Mouse (Mus musculus) liver, embryonic 15.5 days (tissue): ENCODE results near the gene Gmds. TPM values are rescaled to one million over a fixed set of nuclear protein-coding genes. Genes with fewer than 3 reads are reported as not detected.

Experiments used
- ATAC-seq: fragments of 200-750 bp; cut with Nextera tagmentation; 2 replicates; pipeline ENCODE4 v1.8.0; 2017; ENCODE audit warnings: moderate number of reproducible peaks, mild to moderate bottlenecking, moderate library complexity; ENCODE audit not compliant: insufficient read depth
- H3K27ac ChIP-seq: fragments of 300-500 bp; sonication (generic); replicated peaks from 2 replicates; pipeline ENCODE4 v1.5.1; 2015; ENCODE audit warnings: mild to moderate bottlenecking, inconsistent platforms
- H3K27me3 ChIP-seq: fragments of 300-500 bp; sonication (generic); 2 replicates; pipeline ENCODE4 v1.6.1; 2015; ENCODE audit warnings: mild to moderate bottlenecking, inconsistent platforms
- H3K36me3 ChIP-seq: fragments of 300-500 bp; sonication (generic); replicated peaks from 2 replicates; pipeline ENCODE4 v1.6.1; 2015; ENCODE audit warnings: moderate library complexity, mild to moderate bottlenecking, inconsistent platforms
- H3K4me1 ChIP-seq: fragments of 300-500 bp; sonication (generic); replicated peaks from 2 replicates; pipeline ENCODE4 v1.6.1; 2015; ENCODE audit warnings: inconsistent platforms
- H3K4me2 ChIP-seq: fragments of 300-500 bp; sonication (generic); 2 replicates; pipeline ENCODE4 v1.6.1; 2015; ENCODE audit warnings: moderate library complexity, mild to moderate bottlenecking, inconsistent platforms
- H3K4me3 ChIP-seq: fragments of 300-500 bp; sonication (generic); replicated peaks from 2 replicates; pipeline ENCODE4 v1.5.1; 2015; ENCODE audit warnings: mild to moderate bottlenecking, inconsistent platforms
- H3K9ac ChIP-seq: fragments of 300-500 bp; sonication (generic); 2 replicates; pipeline ENCODE4 v1.6.1; 2015; ENCODE audit warnings: moderate library complexity, mild to moderate bottlenecking, inconsistent platforms
- H3K9me3 ChIP-seq: fragments of 300-500 bp; sonication (generic); replicated peaks from 2 replicates; pipeline ENCODE4 v1.6.1; 2016; ENCODE audit warnings: inconsistent platforms
- WGBS: fragments of 180-500 bp; shearing (Covaris S2); methylation state at CpG from one replicate; pipeline ENCODE4 v1.1.7; 2015; ENCODE audit warnings: mixed read lengths; ENCODE audit not compliant: insufficient replicate concordance; 5-methylcytosine and 5-hydroxymethylcytosine counted together
- polyA plus RNA-seq: library from polyadenylated mRNA; unstranded; fragments of >200 nt; fragmentation: Nextera tagmentation; extraction: Ambion mirVana; gene quantifications from 2 replicates; pipeline ENCODE4 v1.2.1, GENCODE M21; 2015

Gene Gmds
- polyA plus RNA-seq, 1 experiment from 2014 or later, result 7.0 TPM

DNA sequence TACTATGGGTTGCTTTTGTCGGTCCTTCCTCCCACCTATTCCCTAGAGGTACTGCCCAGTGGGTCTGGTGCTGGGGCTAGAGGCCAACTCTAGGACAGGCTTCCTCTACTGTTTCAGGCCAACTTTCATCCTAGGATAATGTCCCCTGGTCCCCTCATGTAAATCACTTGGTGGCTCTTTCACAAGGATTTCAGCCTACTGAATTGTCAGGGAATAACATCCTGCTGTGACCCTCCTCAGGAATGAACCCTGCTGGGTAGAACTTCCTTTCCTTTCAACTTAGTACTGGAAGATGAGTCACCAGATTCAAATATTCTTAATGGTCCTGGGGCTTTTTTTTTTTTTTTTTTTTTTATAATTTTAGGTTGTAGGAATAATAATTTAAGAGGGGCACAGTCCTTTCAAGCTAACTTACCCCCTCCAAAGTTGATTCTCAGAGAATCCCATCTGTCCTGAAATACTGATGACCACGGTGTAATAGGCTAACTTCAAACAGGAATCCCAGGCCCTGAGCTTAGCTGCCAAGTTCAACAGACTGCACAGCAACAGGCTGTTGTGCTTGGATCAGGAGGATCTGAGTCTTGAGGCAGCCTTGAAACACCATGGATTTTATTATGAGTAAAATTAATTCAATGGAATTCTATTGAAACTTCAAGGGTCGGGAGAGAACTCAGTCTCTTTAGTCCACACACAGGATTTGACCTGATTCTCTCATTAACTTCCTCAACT lies 363.6 kb downstream of the Gmds start:
- Histone ChIP-seq H3K4me2 (no peak overlapping the region), H3K9ac (no peak overlapping the region), H3K9me3 (no peaks in the 10 kb centered on the region), H3K27ac (no peak overlapping the region), H3K4me1 (no peaks in the 10 kb centered on the region), H3K27me3 (no peaks in the 10 kb centered on the region), H3K4me3 (no peak overlapping the region), H3K36me3 (no peaks in the 10 kb centered on the region)
- no peak for ATAC-seq
- 47% methylated on average over 3 of the region's 3 CpGs for WGBS

DNA sequence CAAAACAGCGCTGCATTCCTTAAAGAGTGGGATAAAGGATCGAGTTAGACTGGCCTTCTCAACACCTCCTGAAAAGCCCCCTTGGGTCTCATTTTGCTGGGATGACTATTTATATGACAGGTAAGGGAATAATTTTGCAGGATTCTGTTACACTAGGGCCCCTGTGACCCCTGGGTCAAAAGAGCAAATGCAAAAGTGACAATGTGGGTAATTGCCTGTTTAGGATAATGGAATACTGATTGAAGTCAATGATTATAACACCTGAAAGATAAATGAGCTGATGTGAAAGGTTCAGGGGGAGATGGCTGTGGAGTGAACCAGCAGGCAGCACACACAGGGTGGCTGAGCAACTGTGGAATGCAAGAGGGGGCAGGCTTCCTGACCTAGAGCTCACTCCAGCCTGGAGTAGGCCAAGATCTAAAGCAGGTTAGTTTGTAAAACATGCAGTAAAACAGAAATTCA lies 367.5 kb downstream of the Gmds start:
- Histone ChIP-seq H3K36me3 (no peaks in the 10 kb centered on the region), H3K9ac (no peak overlapping the region), H3K4me1 (no peaks in the 10 kb centered on the region), H3K9me3 (no peaks in the 10 kb centered on the region), H3K27me3 (no peaks in the 10 kb centered on the region), H3K4me3 (no peak overlapping the region), H3K27ac (no peak overlapping the region), H3K4me2 (no peak overlapping the region)
- WGBS, result 67% methylated on average over 2 of the region's 2 CpGs
- no peak for ATAC-seq

DNA sequence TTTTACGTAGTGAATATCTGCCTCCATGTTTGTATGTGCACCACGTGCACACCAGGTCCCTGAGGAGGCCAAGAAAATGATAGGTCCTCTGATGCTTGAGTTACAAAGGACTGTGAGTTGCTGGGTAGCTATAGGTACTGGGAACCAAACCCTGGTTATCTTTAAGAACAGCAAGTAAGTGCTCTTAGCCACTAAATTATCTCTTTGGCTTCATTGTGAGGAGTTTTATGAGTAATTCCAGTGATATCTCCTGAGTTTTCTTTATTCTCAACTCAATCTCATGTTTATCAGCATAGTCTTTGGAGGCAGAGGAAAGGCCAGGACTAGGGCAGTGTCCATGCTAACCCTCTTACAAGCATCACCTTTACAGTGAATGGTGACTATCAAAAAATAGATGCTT lies 370.3 kb downstream of the Gmds start:
- Histone ChIP-seq H3K27ac (no peak overlapping the region), H3K4me3 (no peak overlapping the region), H3K27me3 (no peaks in the 10 kb centered on the region), H3K9ac (no peak overlapping the region), H3K36me3 (no peaks in the 10 kb centered on the region), H3K9me3 (no peaks in the 10 kb centered on the region), H3K4me1 (no peaks in the 10 kb centered on the region), H3K4me2 (no peak overlapping the region)
- WGBS, result 54% methylated on average over 2 of the region's 2 CpGs
- ATAC-seq, result no peak

DNA sequence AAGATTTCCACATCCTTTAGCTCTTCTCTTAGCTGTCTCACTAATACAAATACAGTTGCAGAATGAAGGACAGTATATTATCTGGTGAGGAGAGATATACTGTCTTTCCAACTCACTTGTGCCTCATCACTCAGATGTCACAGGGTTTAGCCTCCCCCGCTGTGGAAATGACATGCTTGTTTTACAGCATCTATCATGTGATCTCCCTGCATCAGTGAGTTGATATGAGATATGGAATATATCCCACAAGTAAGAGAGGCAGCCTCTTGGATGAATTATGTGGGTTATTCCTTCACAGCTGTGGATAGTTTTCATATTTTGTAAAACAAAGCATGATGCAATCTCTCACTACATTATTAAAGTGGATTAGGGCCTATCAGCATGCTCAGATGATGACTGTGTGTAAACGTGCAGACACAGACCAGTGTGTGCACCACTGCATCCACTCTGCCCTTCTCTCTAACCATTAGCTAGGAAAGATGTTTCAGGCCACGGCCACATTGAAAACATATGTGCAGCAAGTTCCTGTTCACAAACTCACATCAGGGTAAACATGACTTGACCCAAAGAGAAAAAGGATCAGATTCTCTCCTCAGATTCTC lies 371.5 kb downstream of the Gmds start:
- WGBS, result 55% methylated on average over 3 of the region's 3 CpGs
- Histone ChIP-seq H3K9ac (no peak overlapping the region), H3K27ac (no peak overlapping the region), H3K9me3 (no peaks in the 10 kb centered on the region), H3K4me2 (no peak overlapping the region), H3K27me3 (no peaks in the 10 kb centered on the region), H3K4me1 (no peaks in the 10 kb centered on the region), H3K4me3 (no peak overlapping the region), H3K36me3 (no peaks in the 10 kb centered on the region)
- ATAC-seq, result no peak

DNA sequence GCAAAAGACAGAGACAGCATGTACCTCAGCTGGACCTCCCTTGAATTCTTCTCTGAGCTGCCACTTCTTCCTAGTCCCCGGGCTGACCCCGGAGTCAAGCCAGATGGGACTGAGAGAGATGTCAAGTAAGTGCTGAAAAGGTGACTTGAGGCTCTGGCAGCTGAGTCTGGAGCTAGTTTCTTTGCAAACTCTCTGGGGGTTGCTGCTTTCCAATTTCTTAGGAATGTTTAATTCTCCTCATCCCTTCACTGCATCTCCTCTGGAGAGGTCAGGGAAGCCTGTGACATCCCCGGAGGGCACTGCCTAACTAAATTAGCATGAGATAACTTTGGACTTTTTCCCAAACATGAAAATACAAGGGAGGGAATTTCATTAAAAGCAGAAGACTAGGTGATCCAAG lies 378.0 kb downstream of the Gmds start:
- no peaks in the 10 kb centered on the region for H3K4me1 ChIP-seq
- 54% methylated on average over 3 of the region's 3 CpGs for WGBS
- ATAC-seq, result no peak
- no peak overlapping the region for H3K4me2 ChIP-seq
- no peaks in the 10 kb centered on the region for H3K9me3 ChIP-seq
- H3K27me3 ChIP-seq, result no peaks in the 10 kb centered on the region
- no peak overlapping the region for H3K9ac ChIP-seq
- H3K27ac ChIP-seq, result no peak overlapping the region
- H3K36me3 ChIP-seq, result no peaks in the 10 kb centered on the region
- no peak overlapping the region for H3K4me3 ChIP-seq

DNA sequence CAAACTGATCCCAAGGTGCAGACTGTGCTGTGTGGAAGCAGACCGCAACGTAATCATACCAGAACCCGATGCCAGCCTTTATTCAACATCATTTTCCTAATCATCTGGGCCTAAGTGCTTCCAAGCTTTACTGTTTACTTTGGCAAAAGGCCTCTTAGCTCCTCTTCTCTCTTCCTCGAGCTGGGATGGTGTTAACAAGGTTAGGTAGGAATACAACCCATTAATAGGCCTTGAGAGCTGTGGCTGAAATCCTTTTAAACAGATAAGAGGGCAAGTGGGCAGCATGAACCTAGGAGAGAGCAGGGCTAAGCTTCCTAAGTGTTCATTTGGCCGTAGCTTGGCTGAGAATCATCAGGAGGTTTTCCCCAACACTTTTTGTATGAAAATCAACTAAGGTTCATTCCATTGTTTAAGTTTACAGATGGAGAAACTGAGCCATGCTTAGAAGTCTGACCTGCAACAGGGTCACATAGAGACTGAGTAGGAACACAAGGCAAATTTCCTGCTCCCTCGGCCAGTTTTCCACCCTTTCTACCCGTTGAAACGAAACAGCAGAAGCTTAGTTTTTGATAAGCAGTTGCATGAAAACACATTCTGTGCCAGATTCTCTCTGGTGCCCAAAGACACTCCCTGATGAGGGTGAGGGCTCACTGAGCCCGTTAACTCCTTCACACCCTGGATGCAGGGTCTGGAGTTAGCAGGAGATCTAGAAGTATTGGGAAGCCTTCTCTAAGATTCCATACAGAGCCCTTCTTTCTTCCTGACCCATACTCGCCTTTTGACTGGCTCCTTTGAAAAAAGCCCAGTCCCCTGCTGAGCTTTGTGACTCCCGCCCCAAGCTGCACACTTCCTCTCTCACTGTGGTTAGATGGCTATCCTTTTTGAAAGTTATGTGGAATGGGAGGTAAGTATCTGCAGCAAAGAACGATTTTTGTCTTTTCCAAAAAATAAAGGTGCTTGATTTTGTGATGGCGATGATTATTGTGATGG lies 379.9 kb downstream of the Gmds start:
- no peak overlapping the region for H3K4me2 ChIP-seq
- H3K4me1 ChIP-seq, result no peaks in the 10 kb centered on the region
- no peaks in the 10 kb centered on the region for H3K27me3 ChIP-seq
- no peak for ATAC-seq
- H3K36me3 ChIP-seq, result no peaks in the 10 kb centered on the region
- no peak overlapping the region for H3K27ac ChIP-seq
- no peak overlapping the region for H3K9ac ChIP-seq
- no peak overlapping the region for H3K4me3 ChIP-seq
- H3K9me3 ChIP-seq, result no peaks in the 10 kb centered on the region
- WGBS, result 45% methylated on average over 13 of the region's 13 CpGs

DNA sequence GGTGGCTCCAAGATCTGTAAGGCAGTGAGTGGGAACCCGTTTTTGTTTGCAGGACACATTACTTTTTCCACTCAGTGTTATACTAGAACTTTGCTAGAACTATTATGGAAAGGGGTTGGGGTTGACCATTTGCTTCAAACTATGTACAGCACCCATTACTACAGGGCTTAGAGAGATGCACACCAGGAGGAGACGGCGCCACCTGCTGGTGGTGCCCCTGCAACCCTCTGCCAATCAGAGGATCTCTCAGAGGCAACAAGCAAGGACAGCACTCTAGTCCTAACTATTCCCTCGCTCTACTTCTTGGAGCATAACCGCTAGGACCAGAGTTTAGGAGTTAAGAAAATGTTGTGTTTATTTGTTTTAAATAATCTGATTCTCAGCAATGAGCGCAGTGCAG lies 382.0 kb downstream of the Gmds start:
- Histone ChIP-seq H3K9me3 (no peaks in the 10 kb centered on the region), H3K4me3 (no peak overlapping the region), H3K4me1 (no peaks in the 10 kb centered on the region), H3K36me3 (no peaks in the 10 kb centered on the region), H3K27ac (no peak overlapping the region), H3K4me2 (no peak overlapping the region), H3K9ac (no peak overlapping the region), H3K27me3 (no peaks in the 10 kb centered on the region)
- 47% methylated on average over 6 of the region's 6 CpGs for WGBS
- no peak for ATAC-seq

DNA sequence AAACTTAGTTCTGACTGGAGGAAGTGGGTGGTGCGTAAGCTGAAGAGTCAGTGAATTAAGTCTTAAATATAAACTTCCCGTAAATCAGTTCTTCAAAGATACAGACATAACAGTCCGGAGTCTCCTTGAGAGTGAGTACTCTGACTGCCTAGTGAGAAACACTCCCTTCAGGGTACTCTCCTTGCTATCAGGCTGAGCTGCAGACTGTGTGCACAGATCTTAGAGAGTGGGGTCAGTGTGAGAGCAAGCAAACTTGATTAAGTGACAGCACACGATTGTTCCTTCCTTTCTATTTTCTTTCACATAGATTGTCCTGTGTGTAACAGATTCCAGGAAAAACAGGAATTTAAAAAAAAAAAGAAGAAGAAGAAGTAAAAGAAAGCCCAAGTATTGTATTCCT lies 382.4 kb downstream of the Gmds start:
- Histone ChIP-seq H3K4me3 (no peak overlapping the region), H3K36me3 (no peaks in the 10 kb centered on the region), H3K9me3 (no peaks in the 10 kb centered on the region), H3K27ac (no peak overlapping the region), H3K27me3 (no peaks in the 10 kb centered on the region), H3K4me1 (no peaks in the 10 kb centered on the region), H3K4me2 (no peak overlapping the region), H3K9ac (no peak overlapping the region)
- 78% methylated on average over 4 of the region's 4 CpGs for WGBS
- no peak for ATAC-seq

DNA sequence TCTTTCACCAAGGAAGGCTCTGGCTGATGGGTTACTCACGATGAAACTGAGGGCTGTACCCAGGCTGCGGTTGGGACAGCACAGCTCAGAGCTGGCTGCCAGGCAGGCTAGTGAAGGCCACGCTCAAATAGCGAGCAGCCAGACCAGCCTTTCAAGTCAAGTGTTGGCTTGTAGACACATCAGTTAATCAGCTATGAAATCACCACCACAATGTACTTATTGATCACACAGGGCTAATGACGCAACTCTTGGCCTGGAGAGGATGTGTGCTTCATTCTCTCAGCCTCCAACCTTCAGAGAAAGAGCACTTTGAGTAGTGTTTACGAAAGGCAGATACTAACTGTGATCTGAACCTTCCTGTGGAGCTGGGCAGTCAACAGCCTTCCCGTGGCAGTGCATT lies 383.4 kb downstream of the Gmds start:
- no peak overlapping the region for H3K4me3 ChIP-seq
- H3K27me3 ChIP-seq, result no peaks in the 10 kb centered on the region
- no peak overlapping the region for H3K27ac ChIP-seq
- WGBS, result 56% methylated on average over 7 of the region's 7 CpGs
- no peaks in the 10 kb centered on the region for H3K36me3 ChIP-seq
- H3K9ac ChIP-seq, result no peak overlapping the region
- no peaks in the 10 kb centered on the region for H3K4me1 ChIP-seq
- H3K4me2 ChIP-seq, result no peak overlapping the region
- ATAC-seq, result no peak
- H3K9me3 ChIP-seq, result no peaks in the 10 kb centered on the region

DNA sequence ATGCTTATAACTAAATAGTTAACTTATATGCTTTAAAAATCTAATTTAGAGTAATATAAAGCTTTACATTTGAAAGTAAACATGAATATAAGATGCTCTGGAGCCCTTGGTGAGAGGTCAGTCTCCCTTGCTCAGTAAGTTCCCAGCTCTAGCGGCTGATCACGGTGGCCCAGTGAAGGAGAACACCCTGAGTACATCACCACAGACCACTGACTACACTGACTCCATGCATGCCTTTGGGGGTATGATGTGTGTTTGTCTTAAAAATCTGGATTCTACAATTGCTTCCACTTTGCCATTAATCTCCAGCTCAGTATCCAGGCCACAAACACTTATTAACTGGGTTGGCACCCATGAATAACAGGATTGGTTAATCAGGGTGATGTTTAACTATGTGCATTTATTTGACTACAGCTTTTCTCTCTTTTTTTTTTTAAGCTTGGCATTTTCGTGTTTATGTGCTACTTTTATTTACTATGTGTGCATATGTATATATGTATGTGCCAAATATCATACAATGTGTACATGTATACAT lies 393.8 kb downstream of the Gmds start:
- H3K27me3 ChIP-seq, result no peaks in the 10 kb centered on the region
- WGBS, result 63% methylated on average over 3 of the region's 3 CpGs
- ATAC-seq, result no peak

More for the DNA sequence above, 393.8 kb downstream of the Gmds start:
- H3K36me3 ChIP-seq, result no peaks in the 10 kb centered on the region
- no peak overlapping the region for H3K9ac ChIP-seq
- H3K27ac ChIP-seq, result no peak overlapping the region
- H3K4me2 ChIP-seq, result no peak overlapping the region
- no peaks in the 10 kb centered on the region for H3K4me1 ChIP-seq
- no peaks in the 10 kb centered on the region for H3K9me3 ChIP-seq
- H3K4me3 ChIP-seq, result no peak overlapping the region
